Mouse (Mus musculus): ENCODE measurements around the gene Nfu1.

DNA sequence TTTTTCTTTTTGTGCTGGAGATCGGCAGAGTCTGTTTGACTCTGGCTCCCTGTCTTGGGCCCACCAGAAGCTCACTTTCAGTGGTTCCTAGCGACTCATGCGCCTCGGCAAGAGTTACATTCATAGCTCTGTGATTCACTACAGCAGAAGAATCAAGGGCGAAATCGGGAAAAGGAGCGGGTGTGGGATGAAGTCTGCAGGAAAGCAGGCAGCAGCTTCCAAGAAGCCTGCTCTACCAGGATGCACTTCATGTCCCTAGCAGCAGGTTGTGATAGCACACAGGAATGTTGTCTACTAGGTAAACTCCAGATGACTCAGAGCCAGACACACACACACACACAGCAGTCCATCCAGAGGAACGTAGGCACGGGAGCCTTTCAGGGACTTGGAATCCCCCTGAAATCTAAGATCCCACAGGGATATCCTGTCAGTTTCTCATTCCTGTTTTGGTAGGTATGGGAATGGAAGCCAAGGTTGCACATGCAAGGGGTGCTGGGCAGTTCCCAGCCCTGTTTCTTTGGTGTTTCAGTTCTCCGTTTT, 42.9 kb downstream of the Nfu1 start:
- no peak for TF ChIP-seq CTCF (IDR thresholded peaks at IDR 0.05; ENCODE audit: borderline replicate concordance, insufficient read depth, low read depth, low read length)
- no peak for TF ChIP-seq POLR2A (IDR thresholded peaks at IDR 0.05; ENCODE audit: borderline replicate concordance, insufficient read depth, low read length)
